ENCODE assay signal across 18 mouse cellular contexts in the genomic region with DNA sequence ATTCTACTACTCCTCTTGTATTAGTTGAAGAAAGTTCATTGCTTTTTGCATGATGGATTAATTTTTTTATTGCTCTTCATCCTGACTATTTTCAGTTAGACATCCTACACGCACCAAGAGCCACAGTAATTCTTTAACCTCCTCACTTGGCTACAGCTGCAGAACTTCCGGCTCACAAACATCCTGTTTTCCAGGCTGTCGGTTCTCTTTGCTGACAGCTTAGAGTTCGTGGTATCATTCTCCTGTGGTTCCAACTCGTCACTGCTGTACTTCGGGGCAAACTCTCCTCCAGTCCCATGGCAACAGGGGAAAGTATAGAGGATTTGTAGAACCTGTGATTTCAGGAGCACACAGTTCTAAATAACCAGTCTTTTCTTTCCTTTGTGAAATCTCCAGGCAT. TPM values are rescaled to one million over a fixed set of nuclear protein-coding genes. Genes with fewer than 3 reads are reported as not detected.
DNase-seq lines count a peak whose midpoint lies in the region; ATAC-seq lines count a peak whose summit lies in the region.
"Had no signal": no experiment of that assay in that cellular context is flagged by ENCODE, and none has a peak within 500 bp of the region (broad histone marks: within the 10 kb centered on the region; RNA-seq: fewer than 3 reads in every experiment).

No protein-coding gene starts in this region.

- intact Hi-C loops in left cerebral cortex, postnatal 4 days (cut with DNase I), result no loop called here

- H3K36me3 ChIP-seq in kidney, embryonic 14.5 days (ENCODE audit: control insufficient read depth, insufficient read depth, low read length), result no peaks in the 10 kb centered on the region
- H3K36me3 ChIP-seq: limb, embryonic 13.5 days; lung, embryonic 15.5 days; midbrain, embryonic 13.5 days; neural tube, embryonic 12.5 days had no signal

- H3K9ac ChIP-seq in kidney, embryonic 14.5 days (ENCODE audit: low read depth, low read length), result no peak overlapping the region
- H3K9ac ChIP-seq: limb, embryonic 13.5 days; lung, embryonic 15.5 days; midbrain, embryonic 13.5 days; neural tube, embryonic 12.5 days had no signal

- no peaks in the 10 kb centered on the region for H3K9me3 ChIP-seq in kidney, embryonic 14.5 days (ENCODE audit: control insufficient read depth, low read length)
- H3K9me3 ChIP-seq: limb, embryonic 13.5 days; lung, embryonic 15.5 days; midbrain, embryonic 13.5 days; neural tube, embryonic 12.5 days had no signal

- no peak overlapping the region for H3K4me2 ChIP-seq in kidney, embryonic 14.5 days (replicated peaks; ENCODE audit: low read depth, low read length)
- H3K4me2 ChIP-seq: limb, embryonic 13.5 days; lung, embryonic 15.5 days; midbrain, embryonic 13.5 days; neural tube, embryonic 12.5 days had no signal

- H3K4me3 ChIP-seq in kidney, embryonic 14.5 days (ENCODE audit: low read length), result no peak overlapping the region
- H3K4me3 ChIP-seq: limb, embryonic 13.5 days; lung, embryonic 15.5 days; midbrain, embryonic 13.5 days; neural tube, embryonic 12.5 days had no signal

- H3K27ac ChIP-seq in kidney, embryonic 14.5 days (ENCODE audit: low read depth, low read length), result no peak overlapping the region
- H3K27ac ChIP-seq: limb, embryonic 13.5 days; lung, embryonic 15.5 days; midbrain, embryonic 13.5 days; neural tube, embryonic 12.5 days had no signal

- H3K27me3 ChIP-seq in kidney, embryonic 14.5 days (ENCODE audit: control insufficient read depth, insufficient read depth, low read length), result no peaks in the 10 kb centered on the region
- H3K27me3 ChIP-seq: CH12.LX; limb, embryonic 13.5 days; lung, embryonic 15.5 days; midbrain, embryonic 13.5 days; neural tube, embryonic 12.5 days; Patski had no signal

- 14% methylated on average over 6 of the region's 6 CpGs for WGBS in kidney, embryonic 14.5 days

- ATAC-seq in kidney, embryonic 14.5 days (ENCODE audit: low FRiP score, low TSS enrichment), result no peak
- peak; percentile 50 for ATAC-seq in granulocyte monocyte progenitor cell, adult 5-6 weeks (replicated peaks; ENCODE audit: poor library complexity, severe bottlenecking)
- ATAC-seq: intestine, postnatal 0 days; midbrain, embryonic 13.5 days; Patski had no signal

- DNase-seq in kidney, adult 9 months, result peak; percentile 58
- DNase-seq in lung, postnatal 10 days, result peak; percentile 30
- DNase-seq in thymus, postnatal 10 days (ENCODE audit: low spot score in 2 of 2), result peak; percentile 9 to 18
- no peak for DNase-seq in layer of hippocampus, postnatal 36 days
- no peak for DNase-seq in left cerebral cortex, postnatal 4 days
- DNase-seq: cerebellum, adult 2 months; spleen, adult 18-20 months had no signal

- 0 out of 2 replicates have a peak, but pooled peaks cover 5% of the 10 kb centered on the region for H3K4me1 ChIP-seq in kidney, embryonic 14.5 days (ENCODE audit: control insufficient read depth, insufficient read depth, low read length)
- H3K4me1 ChIP-seq: limb, embryonic 13.5 days; lung, embryonic 15.5 days had no signal

RNA-seq across cellular contexts. Expression of a gene that starts 16.6 kb away (rescaled TPM):
- 2.0 and 2.5 TPM in 2 replicates for polyA plus RNA-seq in kidney, embryonic 14.5 days (2014; fragmentation: Nextera tagmentation; extraction: Ambion mirVana)
- not detected in 2 replicates for total RNA-seq in granulocyte monocyte progenitor cell, adult 5-6 weeks (2014; fragmentation: Nextera tagmentation)
- total RNA-seq in granulocyte monocyte progenitor cell, adult 5-6 weeks (2017), result not detected in 2 replicates
- not detected for total RNA-seq in layer of hippocampus, postnatal 36 days (2021)
- total RNA-seq in left cerebral cortex, postnatal 4 days (2021), result not detected
- polyA plus RNA-seq: brain, embryonic 14.5 days; cerebellum, adult 2 months; limb, embryonic 13.5 days; lung, embryonic 15.5 days; midbrain, embryonic 13.5 days had no signal

RNA-seq across cellular contexts. Expression of a gene that starts 30.7 kb away (rescaled TPM):
- 0.47 and 1.6 TPM in 2 replicates for polyA plus RNA-seq in kidney, embryonic 14.5 days (2014; fragmentation: Nextera tagmentation; extraction: Ambion mirVana)
- total RNA-seq in granulocyte monocyte progenitor cell, adult 5-6 weeks (2014; fragmentation: Nextera tagmentation), result not detected in 2 replicates
- not detected in 2 replicates for total RNA-seq in granulocyte monocyte progenitor cell, adult 5-6 weeks (2017)
- not detected for total RNA-seq in layer of hippocampus, postnatal 36 days (2021)
- total RNA-seq in left cerebral cortex, postnatal 4 days (2021), result not detected
- total RNA-seq: CH12.LX had no signal
- polyA plus RNA-seq: brain, embryonic 14.5 days; cerebellum, adult 2 months; heart, embryonic 16.5 days; limb, embryonic 13.5 days; neural tube, embryonic 12.5 days had no signal

RNA-seq across cellular contexts. Expression of a gene that starts 35.7 kb away (rescaled TPM):
- not detected in 2 replicates for polyA plus RNA-seq in kidney, embryonic 14.5 days (2014; fragmentation: Nextera tagmentation; extraction: Ambion mirVana)
- not detected in 2 replicates for total RNA-seq in granulocyte monocyte progenitor cell, adult 5-6 weeks (2014; fragmentation: Nextera tagmentation)
- total RNA-seq in granulocyte monocyte progenitor cell, adult 5-6 weeks (2017), result not detected in 2 replicates
- not detected for total RNA-seq in layer of hippocampus, postnatal 36 days (2021)
- total RNA-seq in left cerebral cortex, postnatal 4 days (2021), result not detected
- total RNA-seq: CH12.LX had no signal
- polyA plus RNA-seq: brain, embryonic 14.5 days; cerebellum, adult 2 months; heart, embryonic 16.5 days; intestine, postnatal 0 days; limb, embryonic 13.5 days; lung, embryonic 15.5 days; midbrain, embryonic 13.5 days; neural tube, embryonic 12.5 days; Patski had no signal

RNA-seq across cellular contexts. Expression of a gene that starts 36.0 kb away (rescaled TPM):
- polyA plus RNA-seq in kidney, embryonic 14.5 days (2014; fragmentation: Nextera tagmentation; extraction: Ambion mirVana), result not detected in 2 replicates
- total RNA-seq in granulocyte monocyte progenitor cell, adult 5-6 weeks (2014; fragmentation: Nextera tagmentation), result not detected in 2 replicates
- total RNA-seq in granulocyte monocyte progenitor cell, adult 5-6 weeks (2017), result not detected in 2 replicates
- not detected for total RNA-seq in layer of hippocampus, postnatal 36 days (2021)
- not detected for total RNA-seq in left cerebral cortex, postnatal 4 days (2021)
- total RNA-seq: CH12.LX had no signal
- polyA plus RNA-seq: brain, embryonic 14.5 days; cerebellum, adult 2 months; heart, embryonic 16.5 days; intestine, postnatal 0 days; limb, embryonic 13.5 days; lung, embryonic 15.5 days; midbrain, embryonic 13.5 days; neural tube, embryonic 12.5 days; Patski had no signal

RNA-seq across cellular contexts. Expression of a gene that starts 59.0 kb away (rescaled TPM):
- 0.53 and 1.1 TPM in 2 replicates for polyA plus RNA-seq in kidney, embryonic 14.5 days (2014; fragmentation: Nextera tagmentation; extraction: Ambion mirVana)
- total RNA-seq in granulocyte monocyte progenitor cell, adult 5-6 weeks (2014; fragmentation: Nextera tagmentation), result not detected in 2 replicates
- not detected in 2 replicates for total RNA-seq in granulocyte monocyte progenitor cell, adult 5-6 weeks (2017)
- not detected for total RNA-seq in layer of hippocampus, postnatal 36 days (2021)
- under 1 TPM in 1 of 2 experiments, not detected in 1; 0.10 TPM for total RNA-seq in left cerebral cortex, postnatal 4 days (2021)
- total RNA-seq: CH12.LX had no signal
- polyA plus RNA-seq: brain, embryonic 14.5 days; heart, embryonic 16.5 days; lung, embryonic 15.5 days; midbrain, embryonic 13.5 days had no signal

Comparison
In these comparisons a context has a peak if more than half of its experiments do, and no peak if none do; other contexts are left out.
1. DNase-seq: peak in kidney, adult 9 months (single experiment), lung, postnatal 10 days (single experiment) and thymus, postnatal 10 days (2 of 2); none in layer of hippocampus, postnatal 36 days (0 of 2) and left cerebral cortex, postnatal 4 days (single experiment).